Mouse (Mus musculus): ENCODE measurements around the gene Psmc6. TPM values are rescaled to one million over a fixed set of nuclear protein-coding genes. Genes with fewer than 3 reads are reported as not detected.

Psmc6 gene
- 211 and 220 TPM in 2 replicates for polyA plus RNA-seq (2016; fragmentation: Nextera tagmentation; extraction: Ambion mirVana)

GRCm38 (mm10) chr14:45329589-45330181 lies at the start of gene Psmc6:
Gene Psmc6, plus strand, starts transcription at chr14:45329788.
- H3K9me3 ChIP-seq = no peaks in the 10 kb centered on the region
- H3K4me3 ChIP-seq = peak within 1 kb of the TSS; percentile 94
- no peaks in the 10 kb centered on the region for H3K27me3 ChIP-seq (ENCODE audit: poor library complexity, severe bottlenecking)
- peaks cover 38% of the 10 kb centered on the region for H3K36me3 ChIP-seq (replicated peaks)
- H3K27ac ChIP-seq = peak within 1 kb of the TSS; percentile 97
- H3K4me1 ChIP-seq = peaks cover 14% of the 10 kb centered on the region
- under 1% methylated on average over 44 of the region's 44 CpGs for WGBS
- peak; percentile 90 for DNase-seq (ENCODE audit: extremely low spot score, low spot score)

- no peak overlapping the region for H3K4me3 ChIP-seq
- 88% methylated on average over 3 of the region's 3 CpGs for WGBS
- H3K36me3 ChIP-seq (replicated peaks) = peaks cover 17% of the 10 kb centered on the region
- no peaks in the 10 kb centered on the region for H3K9me3 ChIP-seq
- no peaks in the 10 kb centered on the region for H3K27me3 ChIP-seq (ENCODE audit: poor library complexity, severe bottlenecking)
- no peaks in the 10 kb centered on the region for H3K4me1 ChIP-seq
- no peak for DNase-seq (ENCODE audit: extremely low spot score, low spot score)
- H3K27ac ChIP-seq = no peak overlapping the region
These were observed 47.5 kb upstream of the Psmc6 start for GRCm38 (mm10) chr14:45282066-45282465.

- H3K27ac ChIP-seq = no peak overlapping the region
- 75% methylated on average over 4 of the region's 4 CpGs for WGBS
These were observed 38.0 kb upstream of the Psmc6 start for GRCm38 (mm10) chr14:45291608-45292007.

GRCm38 (mm10) chr14:45303939-45304338 lies 25.6 kb upstream of the Psmc6 start:
- WGBS = 54% methylated on average over 4 of the region's 4 CpGs
- Histone ChIP-seq H3K27ac (no peak overlapping the region), H3K27me3 (ENCODE audit: poor library complexity, severe bottlenecking) (no peaks in the 10 kb centered on the region), H3K9me3 (no peaks in the 10 kb centered on the region; the same call in 1 of the 2 replicates), H3K4me1 (no peaks in the 10 kb centered on the region), H3K36me3 (replicated peaks) (peaks cover 44% of the 10 kb centered on the region), H3K4me3 (no peak overlapping the region)
- DNase-seq (ENCODE audit: extremely low spot score, low spot score) = no peak

More at GRCm38 (mm10) chr14:45291608-45292007, 38.0 kb upstream of the Psmc6 start:
- DNase-seq (ENCODE audit: extremely low spot score, low spot score) = no peak
- Histone ChIP-seq H3K9me3 (no peaks in the 10 kb centered on the region), H3K36me3 (replicated peaks) (peaks cover 32% of the 10 kb centered on the region), H3K27me3 (ENCODE audit: poor library complexity, severe bottlenecking) (no peaks in the 10 kb centered on the region), H3K4me3 (no peak overlapping the region), H3K4me1 (no peaks in the 10 kb centered on the region)

- Histone ChIP-seq H3K27me3 (ENCODE audit: poor library complexity, severe bottlenecking) (no peaks in the 10 kb centered on the region), H3K4me3 (no peak overlapping the region), H3K4me1 (no peaks in the 10 kb centered on the region), H3K36me3 (replicated peaks) (peaks cover 39% of the 10 kb centered on the region), H3K9me3 (peaks cover 4% of the 10 kb centered on the region), H3K27ac (no peak overlapping the region)
- WGBS = 71% methylated on average over 4 of the region's 4 CpGs
- DNase-seq (ENCODE audit: extremely low spot score, low spot score) = no peak
These were observed 25.2 kb upstream of the Psmc6 start for GRCm38 (mm10) chr14:45304389-45304788.

- no peak overlapping the region for H3K27ac ChIP-seq
- H3K4me1 ChIP-seq = no peaks in the 10 kb centered on the region
- 95% methylated on average over 5 of the region's 5 CpGs for WGBS
- peaks cover 11% of the 10 kb centered on the region for H3K9me3 ChIP-seq
- no peaks in the 10 kb centered on the region for H3K27me3 ChIP-seq (ENCODE audit: poor library complexity, severe bottlenecking)
- no peak for DNase-seq (ENCODE audit: extremely low spot score, low spot score)
- no peak overlapping the region for H3K4me3 ChIP-seq
- peaks cover 32% of the 10 kb centered on the region for H3K36me3 ChIP-seq (replicated peaks)
These were observed 23.7 kb upstream of the Psmc6 start for GRCm38 (mm10) chr14:45305852-45306251.

- H3K9me3 ChIP-seq = peaks cover 11% of the 10 kb centered on the region
- no peaks in the 10 kb centered on the region for H3K4me1 ChIP-seq
- no peaks in the 10 kb centered on the region for H3K27me3 ChIP-seq (ENCODE audit: poor library complexity, severe bottlenecking)
- H3K4me3 ChIP-seq = no peak overlapping the region
- 92% methylated on average over 8 of the region's 8 CpGs for WGBS
- no peak for DNase-seq (ENCODE audit: extremely low spot score, low spot score)
- peaks cover 16% of the 10 kb centered on the region for H3K36me3 ChIP-seq (replicated peaks)
- H3K27ac ChIP-seq = no peak overlapping the region
These were observed 21.8 kb upstream of the Psmc6 start for GRCm38 (mm10) chr14:45307630-45308328.

GRCm38 (mm10) chr14:45309646-45310045 lies 19.9 kb upstream of the Psmc6 start:
- no peak for DNase-seq (ENCODE audit: extremely low spot score, low spot score)
- Histone ChIP-seq H3K27me3 (ENCODE audit: poor library complexity, severe bottlenecking) (no peaks in the 10 kb centered on the region), H3K27ac (no peak overlapping the region), H3K36me3 (replicated peaks) (peaks cover 11% of the 10 kb centered on the region), H3K4me3 (no peak overlapping the region), H3K9me3 (peaks cover 11% of the 10 kb centered on the region), H3K4me1 (no peaks in the 10 kb centered on the region)
- WGBS = 95% methylated on average over 13 of the region's 13 CpGs

- whole genome bisulfite sequencing = 93% methylated on average over 14 of the region's 14 CpGs
- H3K9me3 ChIP-seq = peaks cover 11% of the 10 kb centered on the region
- no peak for DNase-seq (ENCODE audit: extremely low spot score, low spot score)
- no peak overlapping the region for H3K27ac ChIP-seq
- H3K27me3 ChIP-seq (ENCODE audit: poor library complexity, severe bottlenecking) = no peaks in the 10 kb centered on the region
- H3K4me3 ChIP-seq = no peak overlapping the region
- H3K36me3 ChIP-seq (replicated peaks) = peaks cover 8% of the 10 kb centered on the region
- H3K4me1 ChIP-seq = no peaks in the 10 kb centered on the region
These were observed 19.5 kb upstream of the Psmc6 start for GRCm38 (mm10) chr14:45310101-45310500.

- peak overlapping the region; percentile 85 for H3K4me3 ChIP-seq
- WGBS = 82% methylated on average over 5 of the region's 5 CpGs
- DNase-seq (ENCODE audit: extremely low spot score, low spot score) = no peak
- no peaks in the 10 kb centered on the region for H3K9me3 ChIP-seq
- H3K36me3 ChIP-seq (replicated peaks) = no peaks in the 10 kb centered on the region
- no peak overlapping the region for H3K27ac ChIP-seq
- no peaks in the 10 kb centered on the region; the same call in 1 of the 2 replicates for H3K27me3 ChIP-seq (ENCODE audit: poor library complexity, severe bottlenecking)
- H3K4me1 ChIP-seq = peaks cover 26% of the 10 kb centered on the region
These were observed 12.7 kb upstream of the Psmc6 start for GRCm38 (mm10) chr14:45316927-45317326.

- no peaks in the 10 kb centered on the region for H3K36me3 ChIP-seq (replicated peaks)
- no peaks in the 10 kb centered on the region for H3K9me3 ChIP-seq
- H3K27ac ChIP-seq = peak overlapping the region; percentile 94
- no peaks in the 10 kb centered on the region; the same call in 1 of the 2 replicates for H3K27me3 ChIP-seq (ENCODE audit: poor library complexity, severe bottlenecking)
- WGBS = under 1% methylated on average over 38 of the region's 38 CpGs
- H3K4me3 ChIP-seq = peak overlapping the region; percentile 85
- H3K4me1 ChIP-seq = peaks cover 26% of the 10 kb centered on the region
- DNase-seq (ENCODE audit: extremely low spot score, low spot score) = no peak
These were observed 11.6 kb upstream of the Psmc6 start for GRCm38 (mm10) chr14:45317921-45318411.

GRCm38 (mm10) chr14:45318426-45319236 lies 11.0 kb upstream of the Psmc6 start, which contains the start of gene Ero1l:
Gene Ero1l, minus strand, starts transcription at chr14:45318771.
- Histone ChIP-seq H3K9me3 (no peaks in the 10 kb centered on the region), H3K4me1 (peaks cover 26% of the 10 kb centered on the region), H3K4me3 (peak within 1 kb of the TSS; percentile 85), H3K27me3 (ENCODE audit: poor library complexity, severe bottlenecking) (no peaks in the 10 kb centered on the region; the same call in 1 of the 2 replicates), H3K27ac (peak within 1 kb of the TSS; percentile 94), H3K36me3 (replicated peaks) (no peaks in the 10 kb centered on the region)
- 2% methylated on average over 73 of the region's 74 CpGs for WGBS
- peak; percentile 75 for DNase-seq (ENCODE audit: extremely low spot score, low spot score)
